Mouse (Mus musculus): ENCODE results near the gene Rec114.

The Rec114 gene

GRCm38 (mm10) chr9:58716886-58717285 lies 26.9 kb downstream of the Rec114 start:
- DNase-seq (ENCODE audit: low spot score) = no peak

- DNase-seq (ENCODE audit: low spot score) = no peak
These were observed 33.1 kb downstream of the Rec114 start for GRCm38 (mm10) chr9:58710642-58711041.

DNA sequence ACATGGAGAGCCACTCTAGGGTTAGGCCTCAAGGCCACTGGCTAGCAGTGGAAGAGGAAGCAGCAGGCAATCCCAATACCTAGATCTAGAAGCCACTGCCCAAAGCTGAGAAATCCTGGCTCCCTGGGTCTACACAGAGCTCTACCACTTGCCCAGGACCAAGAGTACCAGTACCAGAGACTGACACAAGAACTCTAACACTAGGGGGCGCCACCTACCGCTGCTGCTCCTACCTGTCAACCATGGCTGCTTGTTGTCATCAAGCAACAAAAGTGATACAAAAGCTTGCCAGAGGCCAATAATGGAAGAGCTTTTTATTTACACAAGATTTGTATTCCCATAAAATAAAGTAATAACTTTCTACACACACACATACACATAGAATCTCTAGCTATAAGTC lies 33.8 kb downstream of the Rec114 start:
- peak; percentile 49 for DNase-seq (ENCODE audit: low spot score)

DNA sequence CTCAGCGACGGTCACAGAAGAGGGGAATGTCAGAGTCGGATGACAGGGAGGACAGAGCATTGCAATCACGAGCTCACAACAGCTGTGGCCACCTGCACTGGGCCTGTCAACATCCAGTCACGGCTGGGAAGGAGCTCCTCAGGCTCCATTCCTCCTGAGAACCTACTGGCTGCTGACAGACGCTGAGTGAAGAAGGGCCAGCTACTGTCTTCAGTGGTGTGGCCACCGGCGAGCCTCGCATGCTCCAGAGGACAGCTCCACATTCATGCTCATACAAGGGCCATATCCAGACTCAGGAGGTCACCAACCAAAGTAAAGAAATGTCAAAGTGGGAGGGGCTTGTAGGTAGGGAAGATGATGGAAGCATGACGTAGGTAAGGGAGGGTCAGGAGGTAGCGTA lies 36.0 kb downstream of the Rec114 start:
- no peak for DNase-seq (ENCODE audit: low spot score)

DNA sequence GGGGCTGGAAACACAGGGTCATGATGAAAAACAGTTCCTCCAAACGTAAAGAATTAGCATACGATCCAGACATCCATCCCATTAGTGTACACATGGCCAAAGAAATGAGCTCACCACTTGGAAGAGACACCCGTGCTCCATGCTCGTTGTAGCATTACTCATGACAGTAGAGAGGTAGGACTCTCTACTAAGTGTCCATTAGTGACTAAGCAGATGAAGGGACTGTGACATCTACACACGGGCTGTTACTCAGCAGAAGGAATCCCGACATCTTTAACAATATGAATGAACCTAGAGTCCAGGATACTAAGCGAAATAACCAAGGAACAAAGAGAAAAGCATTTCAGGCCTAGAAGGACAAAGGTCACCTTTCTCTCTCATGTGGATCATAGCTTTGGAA lies 37.7 kb downstream of the Rec114 start:
- DNase-seq (ENCODE audit: low spot score) = no peak

- no peak for DNase-seq (ENCODE audit: low spot score)
These were observed 40.0 kb downstream of the Rec114 start for GRCm38 (mm10) chr9:58703766-58704165.

GRCm38 (mm10) chr9:58701751-58702150 lies 42.0 kb downstream of the Rec114 start:
- DNase-seq (ENCODE audit: low spot score) = no peak

DNA sequence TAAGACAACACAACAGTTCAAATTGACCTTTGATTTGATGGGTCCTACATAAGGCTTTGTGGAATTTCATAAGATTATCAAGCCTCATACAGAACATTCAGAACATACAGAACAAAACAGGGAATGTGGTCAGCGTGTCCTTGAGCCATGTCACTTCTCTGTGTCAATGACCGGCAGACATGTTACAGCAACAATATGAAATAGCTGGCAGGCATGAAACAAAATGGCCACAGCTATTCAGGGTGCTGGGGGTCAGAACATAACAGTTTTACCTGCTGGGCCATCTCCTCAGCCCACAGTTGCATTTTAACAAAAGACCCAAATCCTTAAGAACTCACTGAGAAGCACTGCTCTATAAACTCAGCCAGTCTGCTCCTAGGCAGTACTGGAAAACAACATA lies 45.3 kb downstream of the Rec114 start:
- no peak for DNase-seq (ENCODE audit: low spot score)

- DNase-seq (ENCODE audit: low spot score) = no peak
These were observed 52.3 kb downstream of the Rec114 start for GRCm38 (mm10) chr9:58691471-58691870.

DNA sequence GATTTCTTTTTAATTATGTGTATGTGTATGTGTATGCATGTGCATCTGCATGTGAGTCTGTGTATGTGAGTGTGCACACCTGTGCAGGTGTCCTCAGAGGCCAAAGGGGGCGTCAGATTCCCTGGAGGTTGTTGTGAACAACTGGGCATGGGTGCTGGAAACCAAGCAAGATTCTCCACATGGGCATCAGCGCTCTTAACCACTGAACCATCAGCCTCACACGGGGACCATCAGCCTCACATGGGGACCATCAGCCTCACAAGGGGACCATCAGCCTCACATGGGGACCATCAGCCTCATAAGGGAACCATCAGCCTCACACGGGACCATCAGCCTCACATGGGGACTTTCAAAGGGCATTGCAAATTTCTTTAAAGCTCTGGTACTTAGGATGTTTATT lies 53.1 kb downstream of the Rec114 start:
- no peak for DNase-seq (ENCODE audit: low spot score)

DNA sequence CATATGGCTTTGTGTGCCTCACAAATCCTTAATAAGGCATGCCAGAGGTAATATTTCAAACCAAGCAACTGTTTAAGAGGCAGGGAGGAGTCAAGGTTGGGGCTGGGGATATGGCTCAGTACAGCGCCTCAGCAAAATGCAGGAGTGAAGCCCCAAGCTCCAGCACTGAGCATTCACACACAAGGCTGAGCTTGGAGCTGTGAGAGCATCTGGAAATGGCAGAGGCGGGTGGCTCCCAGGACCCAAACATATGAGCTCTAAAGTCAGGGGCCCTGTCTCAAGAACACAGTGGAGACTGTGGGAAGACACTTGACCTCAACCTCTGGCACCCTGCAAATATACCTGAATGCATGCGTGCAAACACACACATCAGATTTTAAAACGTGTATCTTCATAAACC lies 55.7 kb downstream of the Rec114 start:
- no peak for DNase-seq (ENCODE audit: low spot score)

DNA sequence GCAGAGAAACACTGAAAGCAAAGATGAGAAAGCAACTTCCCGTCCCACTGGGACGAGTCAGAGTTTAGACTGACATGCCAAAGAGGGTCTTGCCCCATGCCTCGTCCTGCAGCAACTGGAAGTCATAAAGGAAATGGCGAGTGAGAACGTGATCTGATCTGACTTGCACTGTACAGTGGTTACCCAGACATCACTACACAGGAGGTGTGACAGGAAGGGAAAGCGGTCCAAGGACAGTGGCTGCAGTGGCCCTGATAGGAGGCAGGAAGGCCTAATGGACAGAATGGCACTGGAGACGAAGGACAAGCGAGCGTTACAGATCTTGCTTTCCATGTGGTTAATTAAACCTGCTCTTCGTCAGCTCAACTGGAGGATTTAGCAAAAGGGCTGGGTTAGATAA lies 58.5 kb downstream of the Rec114 start:
- DNase-seq (ENCODE audit: low spot score) = no peak

- DNase-seq (ENCODE audit: low spot score) = no peak
These were observed 60.4 kb downstream of the Rec114 start for GRCm38 (mm10) chr9:58683372-58683771.

- no peak for DNase-seq (ENCODE audit: low spot score)
These were observed 61.7 kb downstream of the Rec114 start for GRCm38 (mm10) chr9:58682106-58682505.

- no peak for DNase-seq (ENCODE audit: low spot score)
These were observed 62.4 kb downstream of the Rec114 start for GRCm38 (mm10) chr9:58681411-58681810.

- no peak for DNase-seq (ENCODE audit: low spot score)
These were observed 68.4 kb downstream of the Rec114 start for GRCm38 (mm10) chr9:58675371-58675770.

DNA sequence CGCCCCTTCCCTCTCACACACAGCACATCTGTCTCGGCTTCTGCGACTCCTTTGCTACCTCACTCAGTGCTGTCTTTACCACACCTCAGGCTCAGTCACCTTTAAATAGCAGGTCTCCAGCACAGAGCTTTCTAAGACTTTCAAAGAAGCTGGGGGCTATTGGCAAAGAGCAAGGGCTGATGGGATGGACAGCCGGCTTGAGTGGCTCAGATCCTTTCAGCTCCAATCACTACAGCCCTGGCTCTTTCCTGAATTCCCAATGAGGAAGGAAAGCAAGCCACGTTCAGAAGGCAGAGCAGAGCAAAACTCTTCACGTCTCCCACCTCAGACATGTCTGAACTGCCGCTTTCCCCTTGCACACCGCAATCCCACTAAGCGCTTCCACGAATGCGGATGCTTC lies 69.0 kb downstream of the Rec114 start:
- no peak for DNase-seq (ENCODE audit: low spot score)

GRCm38 (mm10) chr9:58672474-58672873 lies 71.3 kb downstream of the Rec114 start:
- DNase-seq (ENCODE audit: low spot score) = peak; percentile 50

GRCm38 (mm10) chr9:58669819-58670218 lies 73.9 kb downstream of the Rec114 start:
- no peak for DNase-seq (ENCODE audit: low spot score)

- no peak for DNase-seq (ENCODE audit: low spot score)
These were observed 74.7 kb downstream of the Rec114 start for GRCm38 (mm10) chr9:58669071-58669470.

DNA sequence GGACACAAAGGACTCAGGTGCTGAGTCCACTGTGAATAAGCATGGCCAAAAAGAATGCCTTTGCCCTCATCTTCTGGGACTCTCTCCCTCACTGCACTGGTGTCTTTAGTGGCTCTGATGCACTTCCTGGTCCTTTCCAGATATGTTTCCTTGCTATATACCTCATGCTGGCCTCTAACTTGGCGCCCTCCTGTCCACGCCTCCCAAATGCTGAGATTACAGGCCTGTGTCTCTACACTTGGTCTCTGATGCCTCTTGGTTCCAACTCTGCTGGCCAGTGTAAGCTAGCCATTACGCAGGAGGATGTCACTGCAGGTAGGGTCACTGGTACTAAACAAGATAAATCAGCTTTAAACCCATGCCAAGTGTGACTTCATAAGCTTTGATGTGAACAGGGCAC lies 75.6 kb downstream of the Rec114 start:
- no peak for DNase-seq (ENCODE audit: low spot score)

GRCm38 (mm10) chr9:58667244-58667643 lies 76.5 kb downstream of the Rec114 start:
- no peak for DNase-seq (ENCODE audit: low spot score)

GRCm38 (mm10) chr9:58666191-58666590 lies 77.6 kb downstream of the Rec114 start:
- DNase-seq (ENCODE audit: low spot score) = no peak

DNA sequence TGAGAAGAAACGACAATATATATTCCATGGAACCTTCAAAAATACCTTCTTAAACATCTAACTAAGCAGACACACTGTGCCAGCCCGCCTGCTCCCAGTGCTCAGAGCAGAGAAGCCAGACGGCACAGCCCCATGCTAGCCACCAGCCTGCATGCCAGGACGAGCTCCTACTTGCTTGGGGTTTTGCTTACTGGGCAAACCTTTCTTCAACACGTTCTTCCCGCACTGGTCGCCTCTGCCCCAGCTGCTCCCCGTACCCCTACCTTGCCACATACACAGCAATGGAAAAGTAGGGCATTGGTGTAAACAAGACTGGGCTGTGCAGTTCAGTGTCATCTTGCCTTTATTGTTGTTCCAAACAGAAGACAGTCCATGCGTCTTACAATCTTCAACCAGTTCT lies 78.3 kb downstream of the Rec114 start:
- DNase-seq (ENCODE audit: low spot score) = no peak

GRCm38 (mm10) chr9:58662791-58663190 lies 81.0 kb downstream of the Rec114 start:
- DNase-seq (ENCODE audit: low spot score) = no peak

Data from lung, postnatal 25 days (tissue).